Mouse (Mus musculus): ENCODE data around the gene Plch2. TPM values are rescaled to one million over a fixed set of nuclear protein-coding genes. Genes with fewer than 3 reads are reported as not detected.
"Not testable (repeated sequence)": the region's sequence is repeated elsewhere in the genome, so short reads cannot be mapped to it uniquely, and the experiment has no call there.

Gene Plch2
- polyA plus RNA-seq, 1 experiment from 2014 or later: 0.08 TPM

GRCm38 (mm10) chr4:155078808-155079207 is 22.2 kb upstream of the Plch2 start:
- WGBS (ENCODE audit: insufficient replicate concordance): 84% methylated on average over 10 of the region's 10 CpGs
- H3K9ac ChIP-seq (ENCODE audit: low read depth, low read length); H3K4me1 ChIP-seq (ENCODE audit: control insufficient read depth, low read depth, low read length); H3K27ac ChIP-seq (ENCODE audit: low read length); H3K4me2 ChIP-seq (ENCODE audit: low read depth, low read length); H3K4me3 ChIP-seq (ENCODE audit: low read depth, low read length); H3K9me3 ChIP-seq (replicated peaks; ENCODE audit: control insufficient read depth, low read length); ATAC-seq (ENCODE audit: low read depth); H3K27me3 ChIP-seq (ENCODE audit: control insufficient read depth, insufficient read depth, low read depth, low read length): not testable (repeated sequence)
- peaks cover 50% of the 10 kb centered on the region for H3K36me3 ChIP-seq (ENCODE audit: control insufficient read depth, insufficient read depth)

GRCm38 (mm10) chr4:155076677-155077076 is 20.1 kb upstream of the Plch2 start:
- no peak overlapping the region for H3K27ac ChIP-seq (ENCODE audit: low read length)
- no peak overlapping the region for H3K4me3 ChIP-seq (ENCODE audit: low read depth, low read length)
- no peak overlapping the region for H3K9ac ChIP-seq (ENCODE audit: low read depth, low read length)
- peaks cover 66% of the 10 kb centered on the region for H3K36me3 ChIP-seq (ENCODE audit: control insufficient read depth, insufficient read depth)
- H3K4me2 ChIP-seq (ENCODE audit: low read depth, low read length): no peak overlapping the region
- no peaks in the 10 kb centered on the region for H3K9me3 ChIP-seq (replicated peaks; ENCODE audit: control insufficient read depth, low read length)
- H3K4me1 ChIP-seq (ENCODE audit: control insufficient read depth, low read depth, low read length): no peaks in the 10 kb centered on the region; the same call in 1 of the 2 replicates
- WGBS (ENCODE audit: insufficient replicate concordance): 80% methylated on average over 9 of the region's 9 CpGs
- ATAC-seq (ENCODE audit: low read depth): no peak
- H3K27me3 ChIP-seq (ENCODE audit: control insufficient read depth, insufficient read depth, low read depth, low read length): no peaks in the 10 kb centered on the region

- Histone ChIP-seq H3K4me3 (ENCODE audit: low read depth, low read length) (no peak overlapping the region), H3K36me3 (ENCODE audit: control insufficient read depth, insufficient read depth) (peaks cover 68% of the 10 kb centered on the region), H3K27me3 (ENCODE audit: control insufficient read depth, insufficient read depth, low read depth, low read length) (no peaks in the 10 kb centered on the region), H3K27ac (ENCODE audit: low read length) (no peak overlapping the region), H3K9me3 (replicated peaks; ENCODE audit: control insufficient read depth, low read length) (no peaks in the 10 kb centered on the region), H3K4me1 (ENCODE audit: control insufficient read depth, low read depth, low read length) (no peaks in the 10 kb centered on the region; the same call in 1 of the 2 replicates), H3K4me2 (ENCODE audit: low read depth, low read length) (no peak overlapping the region), H3K9ac (ENCODE audit: low read depth, low read length) (no peak overlapping the region)
- WGBS (ENCODE audit: insufficient replicate concordance): 74% methylated on average over 2 of the region's 2 CpGs
- peak; percentile 69 for ATAC-seq (ENCODE audit: low read depth)
These were observed 19.2 kb upstream of the Plch2 start for GRCm38 (mm10) chr4:155075813-155076212.

- ATAC-seq (ENCODE audit: low read depth): no peak
- H3K9ac ChIP-seq (ENCODE audit: low read depth, low read length): no peak overlapping the region
- H3K9me3 ChIP-seq (replicated peaks; ENCODE audit: control insufficient read depth, low read length): no peaks in the 10 kb centered on the region
- H3K36me3 ChIP-seq (ENCODE audit: control insufficient read depth, insufficient read depth): peaks cover 69% of the 10 kb centered on the region
- no peak overlapping the region for H3K4me2 ChIP-seq (ENCODE audit: low read depth, low read length)
- no peak overlapping the region for H3K27ac ChIP-seq (ENCODE audit: low read length)
- WGBS (ENCODE audit: insufficient replicate concordance): 90% methylated on average over 9 of the region's 9 CpGs
- no peaks in the 10 kb centered on the region for H3K27me3 ChIP-seq (ENCODE audit: control insufficient read depth, insufficient read depth, low read depth, low read length)
- no peak overlapping the region for H3K4me3 ChIP-seq (ENCODE audit: low read depth, low read length)
- no peaks in the 10 kb centered on the region; the same call in 1 of the 2 replicates for H3K4me1 ChIP-seq (ENCODE audit: control insufficient read depth, low read depth, low read length)
These were observed 18.6 kb upstream of the Plch2 start for GRCm38 (mm10) chr4:155075137-155075536.

GRCm38 (mm10) chr4:155074418-155074817 is 17.8 kb upstream of the Plch2 start:
- no peak for ATAC-seq (ENCODE audit: low read depth)
- no peaks in the 10 kb centered on the region; the same call in 1 of the 2 replicates for H3K4me1 ChIP-seq (ENCODE audit: control insufficient read depth, low read depth, low read length)
- no peaks in the 10 kb centered on the region for H3K27me3 ChIP-seq (ENCODE audit: control insufficient read depth, insufficient read depth, low read depth, low read length)
- H3K27ac ChIP-seq (ENCODE audit: low read length): no peak overlapping the region
- no peak overlapping the region for H3K4me2 ChIP-seq (ENCODE audit: low read depth, low read length)
- no peak overlapping the region for H3K4me3 ChIP-seq (ENCODE audit: low read depth, low read length)
- no peak overlapping the region for H3K9ac ChIP-seq (ENCODE audit: low read depth, low read length)
- H3K9me3 ChIP-seq (replicated peaks; ENCODE audit: control insufficient read depth, low read length): no peaks in the 10 kb centered on the region
- H3K36me3 ChIP-seq (ENCODE audit: control insufficient read depth, insufficient read depth): peaks cover 71% of the 10 kb centered on the region
- 79% methylated on average over 9 of the region's 9 CpGs for WGBS (ENCODE audit: insufficient replicate concordance)

GRCm38 (mm10) chr4:155070921-155071320 is 14.3 kb upstream of the Plch2 start:
- peaks cover 62% of the 10 kb centered on the region for H3K36me3 ChIP-seq (ENCODE audit: control insufficient read depth, insufficient read depth)

GRCm38 (mm10) chr4:155070199-155070598 is 13.6 kb upstream of the Plch2 start:
- no peak overlapping the region for H3K4me3 ChIP-seq (ENCODE audit: low read depth, low read length)
- no peak for ATAC-seq (ENCODE audit: low read depth)
- no peak overlapping the region for H3K27ac ChIP-seq (ENCODE audit: low read length)
- 89% methylated on average over 13 of the region's 13 CpGs for WGBS (ENCODE audit: insufficient replicate concordance)
- no peaks in the 10 kb centered on the region for H3K9me3 ChIP-seq (replicated peaks; ENCODE audit: control insufficient read depth, low read length)
- H3K27me3 ChIP-seq (ENCODE audit: control insufficient read depth, insufficient read depth, low read depth, low read length): no peaks in the 10 kb centered on the region
- peaks cover 55% of the 10 kb centered on the region for H3K36me3 ChIP-seq (ENCODE audit: control insufficient read depth, insufficient read depth)
- H3K4me1 ChIP-seq (ENCODE audit: control insufficient read depth, low read depth, low read length): peaks cover 18% of the 10 kb centered on the region
- H3K9ac ChIP-seq (ENCODE audit: low read depth, low read length): no peak overlapping the region
- H3K4me2 ChIP-seq (ENCODE audit: low read depth, low read length): no peak overlapping the region

More at GRCm38 (mm10) chr4:155070921-155071320, 14.3 kb upstream of the Plch2 start:
- Histone ChIP-seq H3K27me3 (ENCODE audit: control insufficient read depth, insufficient read depth, low read depth, low read length) (no peaks in the 10 kb centered on the region), H3K9me3 (replicated peaks; ENCODE audit: control insufficient read depth, low read length) (no peaks in the 10 kb centered on the region), H3K27ac (ENCODE audit: low read length) (no peak overlapping the region), H3K4me3 (ENCODE audit: low read depth, low read length) (no peak overlapping the region), H3K4me2 (ENCODE audit: low read depth, low read length) (no peak overlapping the region), H3K9ac (ENCODE audit: low read depth, low read length) (no peak overlapping the region), H3K4me1 (ENCODE audit: control insufficient read depth, low read depth, low read length) (peaks cover 18% of the 10 kb centered on the region)
- WGBS (ENCODE audit: insufficient replicate concordance): 82% methylated on average over 5 of the region's 5 CpGs
- no peak for ATAC-seq (ENCODE audit: low read depth)

- Histone ChIP-seq H3K27ac (ENCODE audit: low read length) (no peak overlapping the region), H3K9ac (ENCODE audit: low read depth, low read length) (no peak overlapping the region), H3K4me3 (ENCODE audit: low read depth, low read length) (no peak overlapping the region), H3K9me3 (replicated peaks; ENCODE audit: control insufficient read depth, low read length) (no peaks in the 10 kb centered on the region), H3K4me2 (ENCODE audit: low read depth, low read length) (no peak overlapping the region), H3K27me3 (ENCODE audit: control insufficient read depth, insufficient read depth, low read depth, low read length) (no peaks in the 10 kb centered on the region), H3K36me3 (ENCODE audit: control insufficient read depth, insufficient read depth) (peaks cover 46% of the 10 kb centered on the region), H3K4me1 (ENCODE audit: control insufficient read depth, low read depth, low read length) (peaks cover 18% of the 10 kb centered on the region)
- no peak for ATAC-seq (ENCODE audit: low read depth)
- WGBS (ENCODE audit: insufficient replicate concordance): 81% methylated on average over 6 of the region's 6 CpGs
These were observed 12.6 kb upstream of the Plch2 start for GRCm38 (mm10) chr4:155069191-155069590.

- H3K9ac ChIP-seq (ENCODE audit: low read depth, low read length): no peak overlapping the region
- H3K36me3 ChIP-seq (ENCODE audit: control insufficient read depth, insufficient read depth): peaks cover 44% of the 10 kb centered on the region
These were observed 11.9 kb upstream of the Plch2 start for GRCm38 (mm10) chr4:155068357-155068972.

More at GRCm38 (mm10) chr4:155068357-155068972, 11.9 kb upstream of the Plch2 start:
- no peaks in the 10 kb centered on the region for H3K9me3 ChIP-seq (replicated peaks; ENCODE audit: control insufficient read depth, low read length)
- no peak overlapping the region for H3K4me3 ChIP-seq (ENCODE audit: low read depth, low read length)
- 89% methylated on average over 20 of the region's 20 CpGs for WGBS (ENCODE audit: insufficient replicate concordance)
- H3K27ac ChIP-seq (ENCODE audit: low read length): no peak overlapping the region
- H3K4me1 ChIP-seq (ENCODE audit: control insufficient read depth, low read depth, low read length): peaks cover 18% of the 10 kb centered on the region
- no peaks in the 10 kb centered on the region for H3K27me3 ChIP-seq (ENCODE audit: control insufficient read depth, insufficient read depth, low read depth, low read length)
- no peak for ATAC-seq (ENCODE audit: low read depth)
- peak overlapping the region; percentile 73; the same call in 1 of the 2 replicates for H3K4me2 ChIP-seq (ENCODE audit: low read depth, low read length)

Measured in liver, embryonic 16.5 days (tissue).